Mouse (Mus musculus) heart, embryonic 10.5 days (tissue): ENCODE data around the gene Btbd19. TPM values are rescaled to one million over a fixed set of nuclear protein-coding genes. Genes with fewer than 3 reads are reported as not detected.

ENCODE experiments used
- microRNA-seq: library from miRNA; unstranded; fragments of <30 nt; microRNA quantifications from one replicate; pipeline ENCODE4, GENCODE M21; 2017
- polyA plus RNA-seq: library from polyadenylated mRNA; unstranded; fragments of >200 nt; fragmentation: Nextera tagmentation; extraction: Ambion mirVana; gene quantifications from 2 replicates; pipeline ENCODE4 v1.2.1, GENCODE M21; 2016

Gene Btbd19
- polyA plus RNA-seq, 1 experiment from 2014 or later: 4.9 TPM

Small RNAs within 50 kb of the gene (microRNA-seq; reads per million reads assigned to microRNA genes)
- gene Gm22398: not detected

Other genes starting within 250 kb of the Btbd19 start
- gene Zswim5, start 248.3 kb downstream of the Btbd19 start, polyA plus RNA-seq: 0.57 and 1.1 TPM in 2 replicates
- 128 and 133 TPM in 2 replicates for gene Urod, start 131.3 kb downstream of the Btbd19 start, polyA plus RNA-seq
- gene Hectd3, start 130.4 kb downstream of the Btbd19 start, polyA plus RNA-seq: 6.6 and 8.3 TPM in 2 replicates
- gene Eif2b3, start 106.3 kb downstream of the Btbd19 start, polyA plus RNA-seq: 40.6 and 54.8 TPM in 2 replicates
- gene Ptch2, start 29.6 kb downstream of the Btbd19 start, polyA plus RNA-seq: 2.9 and 3.5 TPM in 2 replicates
- not detected in 2 replicates for gene Tctex1d4, start 1.1 kb upstream of the Btbd19 start, polyA plus RNA-seq
- gene Plk3, start 8.2 kb upstream of the Btbd19 start, polyA plus RNA-seq: 1.5 and 2.4 TPM in 2 replicates
- gene Rps8, start 30.5 kb upstream of the Btbd19 start, polyA plus RNA-seq: 638 and 783 TPM in 2 replicates
- gene Kif2c, start 56.9 kb upstream of the Btbd19 start, polyA plus RNA-seq: 55.1 and 68.7 TPM in 2 replicates
- gene Tmem53, start 126.2 kb upstream of the Btbd19 start, polyA plus RNA-seq: 11.0 and 14.4 TPM in 2 replicates
- gene Armh1, start 126.4 kb upstream of the Btbd19 start, polyA plus RNA-seq: 0.20 and 0.46 TPM in 2 replicates